Mouse (Mus musculus): Measurements from ENCODE around the gene Cyp2b10. TPM values are rescaled to one million over a fixed set of nuclear protein-coding genes. Genes with fewer than 3 reads are reported as not detected.
A peak's percentile ranks its signal among the peaks of the same experiment; 100 is the strongest.
"Not testable (repeated sequence)": the region's sequence is repeated elsewhere in the genome, so short reads cannot be mapped to it uniquely, and the experiment has no call there.

Gene Cyp2b10
- under 1 TPM; 0.23 to 0.48 TPM for total RNA-seq (2021)

GRCm38 (mm10) chr7:25897411-25897810 is at the start of gene Cyp2b10:
Gene Cyp2b10, plus strand, starts transcription at chr7:25897620.
- intact Hi-C loops (cut with DNase I): no loop called here

GRCm38 (mm10) chr7:25847722-25848443 is 49.5 kb upstream of the Cyp2b10 start:
- DNase-seq (ENCODE audit: low spot score in 2 of 2): peak; percentile 82 to 91
- intact Hi-C loops (cut with DNase I): loop anchor here (1.0 kb wide), 1 partner anchor 92 kb away; no protein-coding TSS in a partner anchor

More at GRCm38 (mm10) chr7:25897411-25897810, at the start of gene Cyp2b10:
- DNase-seq (ENCODE audit: low spot score in 2 of 2): no peak

- DNase-seq (ENCODE audit: low spot score in 2 of 2): no peak
- intact Hi-C loops (cut with DNase I): loop anchor here (1.0 kb wide), 1 partner anchor 92 kb away; no protein-coding TSS in a partner anchor
Measured at GRCm38 (mm10) chr7:25848444-25848812, 49.0 kb upstream of the Cyp2b10 start.

GRCm38 (mm10) chr7:25855082-25855481 is 42.3 kb upstream of the Cyp2b10 start:
- intact Hi-C loops (cut with DNase I): loop anchor here (10.0 kb wide), 1 partner anchor 1270 kb away; no protein-coding TSS in a partner anchor

GRCm38 (mm10) chr7:25859962-25860870 is 37.2 kb upstream of the Cyp2b10 start:
- DNase-seq (ENCODE audit: low spot score in 2 of 2): no peak
- intact Hi-C loops (cut with DNase I): loop anchor here (10.0 kb wide), 1 partner anchor 1265 kb away; no protein-coding TSS in a partner anchor

More at GRCm38 (mm10) chr7:25855082-25855481, 42.3 kb upstream of the Cyp2b10 start:
- DNase-seq (ENCODE audit: low spot score in 2 of 2): peak; percentile 52 to 60

- intact Hi-C loops (cut with DNase I): no loop called here
- no peak for DNase-seq (ENCODE audit: low spot score in 2 of 2)
Measured at GRCm38 (mm10) chr7:25862365-25862764, 35.1 kb upstream of the Cyp2b10 start.

GRCm38 (mm10) chr7:25863756-25864155 is 33.7 kb upstream of the Cyp2b10 start:
- no peak for DNase-seq (ENCODE audit: low spot score in 2 of 2)
- intact Hi-C loops (cut with DNase I): no loop called here

GRCm38 (mm10) chr7:25864861-25865260 is 32.6 kb upstream of the Cyp2b10 start:
- DNase-seq (ENCODE audit: low spot score in 2 of 2): no peak
- intact Hi-C loops (cut with DNase I): no loop called here

GRCm38 (mm10) chr7:25869789-25870188 is 27.6 kb upstream of the Cyp2b10 start:
- no peak for DNase-seq (ENCODE audit: low spot score in 2 of 2)
- intact Hi-C loops (cut with DNase I): no loop called here

- no peak for DNase-seq (ENCODE audit: low spot score in 2 of 2)
Measured at GRCm38 (mm10) chr7:25872624-25873023, 24.8 kb upstream of the Cyp2b10 start.

GRCm38 (mm10) chr7:25878735-25879134 is 18.7 kb upstream of the Cyp2b10 start:
- intact Hi-C loops (cut with DNase I): no loop called here
- DNase-seq (ENCODE audit: low spot score in 2 of 2): no peak

More at GRCm38 (mm10) chr7:25872624-25873023, 24.8 kb upstream of the Cyp2b10 start:
- intact Hi-C loops (cut with DNase I): no loop called here

- intact Hi-C loops (cut with DNase I); DNase-seq (ENCODE audit: low spot score in 2 of 2): not testable (repeated sequence)
Measured at GRCm38 (mm10) chr7:25880721-25881120, 16.7 kb upstream of the Cyp2b10 start.

GRCm38 (mm10) chr7:25884272-25884671 is 13.1 kb upstream of the Cyp2b10 start:
- intact Hi-C loops (cut with DNase I): no loop called here
- DNase-seq (ENCODE audit: low spot score in 2 of 2): no peak

GRCm38 (mm10) chr7:25887758-25888157 is 9.7 kb upstream of the Cyp2b10 start:
- DNase-seq (ENCODE audit: low spot score in 2 of 2): no peak
- intact Hi-C loops (cut with DNase I): no loop called here

GRCm38 (mm10) chr7:25893159-25893558 is 4.3 kb upstream of the Cyp2b10 start:
- intact Hi-C loops (cut with DNase I): no loop called here

GRCm38 (mm10) chr7:25895162-25895561 is 2.3 kb upstream of the Cyp2b10 start:
- intact Hi-C loops (cut with DNase I): no loop called here

More at GRCm38 (mm10) chr7:25893159-25893558, 4.3 kb upstream of the Cyp2b10 start:
- DNase-seq (ENCODE audit: low spot score in 2 of 2): no peak

GRCm38 (mm10) chr7:25898064-25898463 is 644 bp downstream of the Cyp2b10 start:
- intact Hi-C loops (cut with DNase I): no loop called here
- DNase-seq (ENCODE audit: low spot score in 2 of 2): no peak

More at GRCm38 (mm10) chr7:25895162-25895561, 2.3 kb upstream of the Cyp2b10 start:
- no peak for DNase-seq (ENCODE audit: low spot score in 2 of 2)

- DNase-seq (ENCODE audit: low spot score in 2 of 2): peak; percentile 1 to 9
- intact Hi-C loops (cut with DNase I): no loop called here
Measured at GRCm38 (mm10) chr7:25902061-25902690, 4.8 kb downstream of the Cyp2b10 start.

GRCm38 (mm10) chr7:25903156-25903555 is 5.7 kb downstream of the Cyp2b10 start:
- intact Hi-C loops (cut with DNase I): no loop called here
- DNase-seq (ENCODE audit: low spot score in 2 of 2): no peak

- intact Hi-C loops (cut with DNase I): no loop called here
- DNase-seq (ENCODE audit: low spot score in 2 of 2): no peak
Measured at GRCm38 (mm10) chr7:25904066-25904465, 6.6 kb downstream of the Cyp2b10 start.

Measured in left cerebral cortex, postnatal 25 days (tissue).